Mouse (Mus musculus) liver, embryonic 14.5 days (tissue): ENCODE results near the gene Slc12a3.

Experiments
- CTCF ChIP-seq: IDR thresholded peaks from 2 replicates; pipeline ENCODE4 v1.5.1; 2016; ENCODE audit warnings: antibody characterized with exemption, low read depth, control low read depth
- EP300 ChIP-seq: IDR thresholded peaks from 2 replicates; pipeline ENCODE4 v1.6.1; 2016; ENCODE audit warnings: antibody characterized with exemption, low read depth

DNA sequence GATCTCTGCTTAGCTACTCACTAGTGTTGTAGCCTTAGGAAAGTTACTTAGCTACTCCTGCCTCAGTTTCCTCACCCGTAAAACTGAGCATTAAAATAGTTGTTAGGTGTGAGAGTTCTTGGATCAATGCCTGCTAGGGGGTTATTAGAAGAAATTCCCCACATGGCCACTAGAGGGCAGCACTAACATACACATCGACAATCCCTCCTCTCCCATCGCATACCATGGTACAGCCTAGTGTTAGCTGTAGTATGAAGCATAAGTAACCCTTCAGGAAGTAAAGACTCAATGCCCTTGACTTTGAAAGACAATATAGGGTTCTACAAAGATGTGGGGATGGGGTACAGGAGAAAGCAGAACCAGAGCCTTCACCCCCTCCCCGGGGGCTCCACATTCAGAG is 1.7 kb downstream of the Slc12a3 start:
- TF ChIP-seq EP300 (no peak), CTCF (peak; percentile 88)
